Mouse (Mus musculus): ENCODE results near the gene 6330403K07Rik. TPM values are rescaled to one million over a fixed set of nuclear protein-coding genes. Genes with fewer than 3 reads are reported as not detected.

The 6330403K07Rik gene
- 270 and 273 TPM in 2 replicates for polyA plus RNA-seq (2016; fragmentation: Nextera tagmentation; extraction: Ambion mirVana)

DNA sequence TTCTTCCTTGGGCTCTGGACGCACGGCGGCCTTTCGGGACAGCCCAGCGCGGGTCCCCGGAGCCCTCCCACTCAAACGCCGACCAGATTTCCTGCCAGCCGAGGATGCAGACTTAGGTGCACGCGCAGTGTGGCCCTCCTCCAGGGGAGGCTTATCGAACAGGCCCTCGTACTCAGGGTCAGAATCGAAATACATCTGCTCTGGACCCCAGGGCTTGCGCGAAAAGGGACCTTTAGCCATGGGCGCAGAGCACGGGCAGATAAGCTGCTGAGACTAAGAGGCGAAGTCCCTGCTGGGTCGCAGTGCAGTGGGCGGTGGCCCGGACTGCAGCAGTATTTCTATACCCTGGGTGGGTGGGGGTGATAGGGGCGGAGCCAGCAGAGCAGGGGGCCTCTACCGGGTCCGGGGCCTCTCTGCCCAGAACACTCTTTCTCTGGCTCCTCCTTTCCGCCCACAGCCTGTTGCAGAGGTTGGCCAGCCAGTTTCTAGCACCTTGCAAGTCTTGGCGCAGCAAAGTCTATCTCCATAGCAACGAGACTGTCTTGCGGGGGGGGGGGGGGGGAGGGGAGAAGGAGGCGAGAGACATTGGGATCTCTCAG is at the start of gene 6330403K07Rik:
Gene 6330403K07Rik, minus strand, starts transcription at position 351 of the 599 bp plus-strand sequence.
- Histone ChIP-seq H3K9me3 (no peaks in the 10 kb centered on the region), H3K27ac (peak within 1 kb of the TSS; percentile 93), H3K36me3 (peaks cover 2% of the 10 kb centered on the region), H3K4me1 (peaks cover 8% of the 10 kb centered on the region), H3K9ac (peak within 1 kb of the TSS; percentile 70), H3K27me3 (no peaks in the 10 kb centered on the region), H3K4me3 (peak within 1 kb of the TSS; percentile 60), H3K4me2 (replicated peaks) (peak within 1 kb of the TSS; percentile 65)
- ATAC-seq (ENCODE audit: insufficient number of reproducible peaks, insufficient read depth, low FRiP score, low TSS enrichment) = peak; percentile 97
- WGBS = under 1% methylated on average over 29 of the region's 31 CpGs

DNA sequence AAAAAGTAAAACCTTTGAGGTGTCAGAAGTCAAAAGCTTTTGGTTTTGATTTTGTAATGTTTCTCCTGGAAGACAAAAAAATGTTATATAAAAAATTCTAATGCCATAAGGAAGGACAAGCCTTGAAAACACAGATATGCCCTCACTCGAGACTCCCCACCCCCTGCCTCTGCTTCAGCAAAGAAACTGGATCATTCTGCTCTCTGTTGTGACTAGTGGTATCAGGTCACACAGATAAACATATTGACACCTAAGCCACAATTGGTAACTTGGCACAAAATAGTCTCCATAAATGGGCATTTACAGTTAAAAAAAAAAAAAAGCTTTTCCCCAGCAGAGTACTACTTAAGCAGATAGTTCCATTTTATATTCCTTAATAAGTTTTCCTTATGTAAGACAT is 43.0 kb upstream of the 6330403K07Rik start:
- Histone ChIP-seq H3K4me2 (replicated peaks) (no peak overlapping the region), H3K27me3 (no peaks in the 10 kb centered on the region), H3K27ac (no peak overlapping the region), H3K36me3 (no peaks in the 10 kb centered on the region), H3K4me3 (no peak overlapping the region), H3K9me3 (peaks cover 7% of the 10 kb centered on the region; the same call in 1 of the 2 replicates), H3K4me1 (no peaks in the 10 kb centered on the region), H3K9ac (no peak overlapping the region)
- ATAC-seq (ENCODE audit: insufficient number of reproducible peaks, insufficient read depth, low FRiP score, low TSS enrichment) = no peak
- WGBS = 79% methylated on average over 1 of the region's 1 CpGs

GRCm38 (mm10) chr11:71052554-71052953 is 19.2 kb upstream of the 6330403K07Rik start:
- Histone ChIP-seq H3K9me3 (no peaks in the 10 kb centered on the region), H3K4me2 (replicated peaks) (no peak overlapping the region)

GRCm38 (mm10) chr11:71039526-71040298 is 6.4 kb upstream of the 6330403K07Rik start:
- H3K36me3 ChIP-seq = no peaks in the 10 kb centered on the region
- 97% methylated on average over 5 of the region's 5 CpGs for WGBS
- no peak overlapping the region for H3K27ac ChIP-seq
- no peak overlapping the region for H3K4me2 ChIP-seq (replicated peaks)
- H3K4me3 ChIP-seq = no peak overlapping the region
- ATAC-seq (ENCODE audit: insufficient number of reproducible peaks, insufficient read depth, low FRiP score, low TSS enrichment) = no peak
- H3K9ac ChIP-seq = no peak overlapping the region
- no peaks in the 10 kb centered on the region for H3K27me3 ChIP-seq
- H3K9me3 ChIP-seq = no peaks in the 10 kb centered on the region
- H3K4me1 ChIP-seq = no peaks in the 10 kb centered on the region

More at GRCm38 (mm10) chr11:71052554-71052953, 19.2 kb upstream of the 6330403K07Rik start:
- Histone ChIP-seq H3K27ac (no peak overlapping the region), H3K4me1 (no peaks in the 10 kb centered on the region), H3K36me3 (no peaks in the 10 kb centered on the region), H3K4me3 (no peak overlapping the region), H3K27me3 (no peaks in the 10 kb centered on the region), H3K9ac (no peak overlapping the region)
- WGBS = 0% methylated on average over 1 of the region's 1 CpGs
- ATAC-seq (ENCODE audit: insufficient number of reproducible peaks, insufficient read depth, low FRiP score, low TSS enrichment) = no peak

DNA sequence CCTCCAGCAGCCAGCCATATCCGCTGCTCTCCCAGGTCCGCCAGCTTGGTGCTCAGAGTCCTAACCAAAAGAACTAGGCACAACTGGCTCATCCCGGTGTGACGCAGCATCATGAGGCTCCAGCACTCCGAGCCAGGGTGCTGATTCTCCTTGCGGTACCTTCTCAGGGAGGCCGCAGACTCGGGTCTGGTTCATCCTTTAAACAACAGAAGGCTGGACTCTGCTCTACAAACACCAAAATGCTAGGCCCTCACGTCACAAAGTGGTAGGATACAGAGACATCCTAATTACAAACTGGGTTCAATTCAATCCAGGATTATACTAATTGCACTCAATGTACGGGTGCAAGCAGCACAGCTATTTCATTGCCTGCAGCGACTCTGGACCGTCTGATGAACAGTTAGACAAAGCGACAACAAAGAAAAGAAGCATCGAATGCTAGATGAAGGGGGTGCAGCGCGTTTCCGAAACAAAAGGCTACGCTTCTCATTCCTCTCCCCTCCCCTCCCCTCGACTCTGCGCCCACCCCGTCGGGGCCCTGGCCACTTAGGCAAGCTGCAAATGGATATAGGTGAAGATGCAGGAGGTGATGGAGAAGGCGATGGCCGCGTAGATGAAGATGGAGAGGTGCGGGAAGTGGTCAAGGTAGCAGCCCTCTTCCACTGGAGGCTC is 686 bp downstream of the 6330403K07Rik start:
- H3K27me3 ChIP-seq = no peaks in the 10 kb centered on the region
- H3K9me3 ChIP-seq = no peaks in the 10 kb centered on the region
- H3K36me3 ChIP-seq = peaks cover 8% of the 10 kb centered on the region
- ATAC-seq (ENCODE audit: insufficient number of reproducible peaks, insufficient read depth, low FRiP score, low TSS enrichment) = no peak
- H3K4me1 ChIP-seq = peaks cover 8% of the 10 kb centered on the region
- peak overlapping the region; percentile 70 for H3K9ac ChIP-seq
- H3K4me2 ChIP-seq (replicated peaks) = peak overlapping the region; percentile 65
- H3K27ac ChIP-seq = peak overlapping the region; percentile 93
- H3K4me3 ChIP-seq = peak overlapping the region; percentile 60
- 6% methylated on average over 26 of the region's 26 CpGs for WGBS

- Histone ChIP-seq H3K4me1 (peaks cover 8% of the 10 kb centered on the region), H3K27me3 (no peaks in the 10 kb centered on the region), H3K27ac (peak overlapping the region; percentile 93), H3K4me3 (peak overlapping the region; percentile 60), H3K9me3 (no peaks in the 10 kb centered on the region), H3K36me3 (peaks cover 13% of the 10 kb centered on the region), H3K9ac (peak overlapping the region; percentile 70), H3K4me2 (replicated peaks) (peak overlapping the region; percentile 65)
- no peak for ATAC-seq (ENCODE audit: insufficient number of reproducible peaks, insufficient read depth, low FRiP score, low TSS enrichment)
- WGBS = 61% methylated on average over 7 of the region's 7 CpGs
These were observed 1.2 kb downstream of the 6330403K07Rik start for GRCm38 (mm10) chr11:71032070-71032469.

GRCm38 (mm10) chr11:71029403-71030118 is 3.8 kb downstream of the 6330403K07Rik start:
- Histone ChIP-seq H3K27ac (no peak overlapping the region), H3K27me3 (no peaks in the 10 kb centered on the region), H3K4me1 (peaks cover 8% of the 10 kb centered on the region), H3K4me3 (no peak overlapping the region), H3K4me2 (replicated peaks) (no peak overlapping the region), H3K9me3 (no peaks in the 10 kb centered on the region), H3K36me3 (peaks cover 37% of the 10 kb centered on the region), H3K9ac (no peak overlapping the region)
- WGBS = 72% methylated on average over 3 of the region's 3 CpGs
- ATAC-seq (ENCODE audit: insufficient number of reproducible peaks, insufficient read depth, low FRiP score, low TSS enrichment) = no peak

DNA sequence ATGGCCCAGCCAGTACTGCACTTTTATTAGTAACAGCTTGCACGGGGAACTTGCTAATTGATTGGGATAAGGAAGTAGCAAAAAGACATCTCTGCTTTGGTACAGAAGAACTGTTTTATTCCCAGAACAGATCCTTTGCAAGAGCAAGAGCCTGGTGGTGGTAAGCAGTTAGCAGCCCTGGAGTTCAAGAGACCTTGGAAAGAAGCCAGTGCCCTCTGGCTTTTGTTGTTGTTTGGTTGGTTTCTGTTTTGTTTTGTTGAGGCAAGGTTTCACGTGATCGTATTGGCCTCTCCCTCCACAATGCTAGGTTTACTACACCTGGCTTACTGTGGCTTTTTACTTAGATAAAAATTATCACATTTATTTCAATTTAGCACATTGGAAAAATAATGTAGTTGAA is 5.0 kb downstream of the 6330403K07Rik start:
- ATAC-seq (ENCODE audit: insufficient number of reproducible peaks, insufficient read depth, low FRiP score, low TSS enrichment) = no peak
- Histone ChIP-seq H3K4me1 (peaks cover 8% of the 10 kb centered on the region), H3K9ac (no peak overlapping the region), H3K27me3 (no peaks in the 10 kb centered on the region), H3K4me3 (no peak overlapping the region), H3K27ac (no peak overlapping the region), H3K36me3 (peaks cover 44% of the 10 kb centered on the region), H3K9me3 (no peaks in the 10 kb centered on the region), H3K4me2 (replicated peaks) (no peak overlapping the region)
- WGBS = 89% methylated on average over 3 of the region's 3 CpGs

DNA sequence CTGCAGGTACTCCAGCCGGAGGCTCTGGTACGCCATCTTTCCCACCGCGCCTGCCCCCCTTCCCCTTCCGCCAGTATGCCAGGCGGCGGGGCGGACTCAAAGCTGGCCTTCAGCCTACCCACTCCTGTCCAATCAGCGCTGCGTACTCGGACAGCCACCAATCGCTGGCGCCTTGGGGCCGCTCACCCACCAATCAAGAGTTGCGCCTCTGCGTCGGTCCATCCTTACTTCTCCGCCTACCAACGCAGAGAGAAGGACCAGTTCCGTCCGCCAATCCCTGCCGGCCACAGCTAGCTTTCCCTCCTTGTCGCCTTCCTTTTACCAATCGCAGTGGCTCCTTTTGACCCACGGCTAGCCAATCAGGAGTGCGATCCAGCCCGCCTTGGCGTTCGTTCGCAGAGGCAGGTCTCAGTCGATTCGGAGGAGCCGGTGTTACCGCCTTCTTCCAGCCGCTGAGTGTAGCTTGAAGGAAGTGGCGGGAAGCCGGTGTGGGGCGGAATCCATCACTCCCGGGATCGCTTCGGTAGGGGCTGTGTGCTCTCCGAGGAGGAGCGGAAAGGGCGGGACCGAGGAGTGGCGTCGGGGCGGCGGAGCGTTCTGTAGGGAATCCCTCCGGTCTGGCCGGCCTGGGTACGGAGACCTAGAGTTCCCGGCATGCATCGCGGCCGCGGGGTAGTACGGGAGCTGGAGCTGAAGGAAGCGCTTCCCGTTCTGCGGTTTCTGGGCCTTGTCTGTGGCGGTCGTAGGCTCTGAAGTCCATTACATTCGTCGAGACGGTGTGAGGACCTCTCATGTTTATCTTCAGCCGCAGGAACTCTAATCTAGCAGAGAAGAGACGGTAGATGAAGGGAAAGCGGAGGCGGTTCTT is 13.9 kb downstream of the 6330403K07Rik start, which contains the start of the genes Mis12 and Derl2:
Gene Mis12, plus strand, starts transcription at position 411 of the 868 bp plus-strand sequence.
Gene Derl2, minus strand, starts transcription at position 641 of the 868 bp plus-strand sequence.
- ATAC-seq (ENCODE audit: insufficient number of reproducible peaks, insufficient read depth, low FRiP score, low TSS enrichment) = peak; percentile 100
- Histone ChIP-seq H3K4me1 (peaks cover 23% of the 10 kb centered on the region; the same call in 1 of the 2 replicates), H3K27me3 (no peaks in the 10 kb centered on the region), H3K9ac (peak within 1 kb of the TSS; percentile 93), H3K4me2 (replicated peaks) (peak within 1 kb of the TSS; percentile 75), H3K27ac (peak within 1 kb of the TSS; percentile 93), H3K36me3 (peaks cover 11% of the 10 kb centered on the region), H3K9me3 (no peaks in the 10 kb centered on the region), H3K4me3 (peak within 1 kb of the TSS; percentile 97)
- WGBS = under 1% methylated on average over 69 of the region's 71 CpGs

DNA sequence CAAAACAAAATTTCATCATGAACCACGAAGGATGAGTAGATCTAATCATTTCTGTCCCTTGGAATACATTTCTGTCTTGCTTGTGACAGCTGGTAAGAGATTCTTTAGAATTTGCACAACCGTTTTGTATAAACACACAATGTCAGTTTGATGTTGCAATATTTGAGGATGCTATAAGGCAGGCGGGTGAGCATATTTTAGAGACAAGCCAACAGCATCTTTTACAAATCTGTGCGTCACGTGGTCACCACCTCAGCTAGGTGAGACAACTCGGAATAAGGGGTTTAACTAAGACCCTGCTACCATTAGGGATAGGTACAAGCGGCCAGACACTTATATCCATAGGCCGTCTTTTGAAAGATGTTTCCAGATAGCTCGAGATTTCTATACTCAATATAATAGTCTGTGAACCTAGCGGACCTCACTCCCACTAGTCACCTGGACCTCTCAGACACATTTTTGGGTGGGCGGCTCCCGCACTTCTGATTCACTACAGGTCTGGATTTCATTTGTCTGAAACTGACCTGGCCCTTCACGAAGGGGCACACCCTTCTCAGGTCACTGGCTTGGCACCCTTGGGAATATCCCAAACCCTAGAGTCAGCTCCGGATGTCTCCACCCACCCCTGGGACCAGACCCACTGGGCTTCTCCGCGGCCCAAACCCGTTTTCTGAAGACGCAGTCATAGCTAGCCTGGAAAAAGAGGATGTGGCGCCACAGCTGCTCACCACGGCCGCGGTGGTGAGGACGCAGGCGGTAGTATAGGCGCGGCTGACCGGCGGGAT is 14.7 kb downstream of the 6330403K07Rik start:
- H3K4me2 ChIP-seq (replicated peaks) = peak overlapping the region; percentile 71
- H3K27me3 ChIP-seq = no peaks in the 10 kb centered on the region
- peak overlapping the region; percentile 93 for H3K9ac ChIP-seq
- peaks cover 23% of the 10 kb centered on the region; the same call in 1 of the 2 replicates for H3K4me1 ChIP-seq
- WGBS = 6% methylated on average over 28 of the region's 28 CpGs
- ATAC-seq (ENCODE audit: insufficient number of reproducible peaks, insufficient read depth, low FRiP score, low TSS enrichment) = peak; percentile 24; the same call in 1 of the 2 replicates
- H3K36me3 ChIP-seq = peaks cover 6% of the 10 kb centered on the region
- peak overlapping the region; percentile 97 for H3K4me3 ChIP-seq
- no peaks in the 10 kb centered on the region for H3K9me3 ChIP-seq
- H3K27ac ChIP-seq = peak overlapping the region; percentile 65; the same call in 1 of the 2 replicates
